Mouse (Mus musculus): ENCODE results near the gene Gpr83. TPM values are rescaled to one million over a fixed set of nuclear protein-coding genes. Genes with fewer than 3 reads are reported as not detected.

The Gpr83 gene
- total and polyA plus RNA-seq, 2 experiments from 2014 or later: 3.8 to 4.6 TPM

DNA sequence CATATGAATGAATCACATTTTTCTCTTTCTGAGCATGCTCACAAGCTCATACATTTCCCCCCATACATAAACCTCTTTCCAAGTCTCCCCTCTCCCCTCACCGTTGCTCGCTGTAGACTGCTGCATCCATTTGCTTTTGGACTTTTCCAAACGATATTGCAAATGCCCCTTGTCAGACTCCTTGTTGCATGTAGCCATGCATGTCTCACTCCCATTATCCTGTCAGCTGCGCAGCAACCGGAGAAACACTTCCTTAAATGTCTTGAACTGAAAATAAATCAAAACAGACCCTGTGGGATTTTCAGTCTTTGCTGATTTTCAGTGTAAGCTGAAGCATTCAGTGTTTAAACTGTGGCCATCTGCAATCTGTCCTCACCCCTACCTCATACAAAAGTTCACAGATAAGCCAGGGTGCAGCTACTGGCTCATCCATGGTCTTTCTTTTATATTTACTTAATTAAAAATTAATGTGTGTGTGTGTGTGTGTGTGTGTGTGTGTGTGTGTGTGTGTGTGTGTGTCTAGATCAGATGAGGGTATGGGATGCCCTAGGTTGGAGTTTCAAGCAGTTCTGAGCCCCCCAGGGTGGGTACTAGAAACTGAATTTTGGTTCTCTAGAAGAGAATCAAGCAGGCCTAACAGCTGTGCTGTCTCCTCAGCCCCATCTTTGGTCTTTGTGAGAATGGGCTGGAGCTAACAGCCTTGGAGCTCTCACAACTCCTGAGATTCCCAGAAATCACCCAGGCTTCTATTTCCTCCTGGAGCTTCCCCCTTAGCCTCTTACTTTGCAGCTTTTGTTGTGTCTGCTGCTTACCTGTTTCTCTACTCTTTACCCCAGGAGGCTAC is 59.0 kb downstream of the Gpr83 start:
- no peak overlapping the region for H3K4me3 ChIP-seq (ENCODE audit: low read depth, low read length)
- no peaks in the 10 kb centered on the region for H3K27me3 ChIP-seq (ENCODE audit: insufficient read depth, low read length)
- H3K9ac ChIP-seq (replicated peaks; ENCODE audit: low read length, poor library complexity, severe bottlenecking): no peak overlapping the region
- H3K9me3 ChIP-seq (ENCODE audit: low read length): no peaks in the 10 kb centered on the region
- H3K27ac ChIP-seq (ENCODE audit: low read depth, low read length): no peak overlapping the region
- TF ChIP-seq CTCF (IDR thresholded peaks at IDR 0.05): no peak
- no peaks in the 10 kb centered on the region for H3K36me3 ChIP-seq (ENCODE audit: insufficient read depth, low read length)
- H3K4me1 ChIP-seq (ENCODE audit: insufficient read depth, low read length): no peaks in the 10 kb centered on the region
- ATAC-seq (ENCODE audit: low FRiP score) (no peak), DNase-seq (ENCODE audit: low spot score) (peak; percentile 15)
- WGBS: 59% methylated on average over 5 of the region's 5 CpGs
- H3K4me2 ChIP-seq (ENCODE audit: low read depth, low read length, poor library complexity, severe bottlenecking): no peak overlapping the region

Other genes with a start within 250 kb of the Gpr83 start
- gene Amotl1, start 215.2 kb upstream of the Gpr83 start, total RNA-seq (2014; rRNA removed): 26.2 and 30.8 TPM in 2 replicates
- gene Amotl1, start 215.2 kb upstream of the Gpr83 start, polyA plus RNA-seq (2015; fragmentation: Nextera tagmentation; extraction: Ambion mirVana): 5.4 and 5.8 TPM in 2 replicates
- gene Piwil4, start 119.5 kb upstream of the Gpr83 start, total RNA-seq (2014; rRNA removed): 0.94 and 1.3 TPM in 2 replicates
- gene Piwil4, start 119.5 kb upstream of the Gpr83 start, polyA plus RNA-seq (2015; fragmentation: Nextera tagmentation; extraction: Ambion mirVana): 0.49 and 0.55 TPM in 2 replicates
- gene Fut4, start 107.8 kb upstream of the Gpr83 start, total RNA-seq (2014; rRNA removed): 3.0 and 3.6 TPM in 2 replicates
- 0.68 and 0.74 TPM in 2 replicates for gene Fut4, start 107.8 kb upstream of the Gpr83 start, polyA plus RNA-seq (2015; fragmentation: Nextera tagmentation; extraction: Ambion mirVana)
- 6.2 TPM in 1 of 2 replicates, not detected in the other for gene 1700012B09Rik, start 89.2 kb upstream of the Gpr83 start, total RNA-seq (2014; rRNA removed)
- 3.9 and 4.4 TPM in 2 replicates for gene 1700012B09Rik, start 89.2 kb upstream of the Gpr83 start, polyA plus RNA-seq (2015; fragmentation: Nextera tagmentation; extraction: Ambion mirVana)
- 6.7 and 19.3 TPM in 2 replicates for gene Mre11a, start 75.6 kb upstream of the Gpr83 start, total RNA-seq (2014; rRNA removed)
- gene Mre11a, start 75.6 kb upstream of the Gpr83 start, polyA plus RNA-seq (2015; fragmentation: Nextera tagmentation; extraction: Ambion mirVana): 5.9 and 7.2 TPM in 2 replicates
- 12.1 and 18.5 TPM in 2 replicates for gene Ankrd49, start 75.4 kb upstream of the Gpr83 start, total RNA-seq (2014; rRNA removed)
- gene Ankrd49, start 75.4 kb upstream of the Gpr83 start, polyA plus RNA-seq (2015; fragmentation: Nextera tagmentation; extraction: Ambion mirVana): 21.6 and 22.1 TPM in 2 replicates
- not detected in 2 replicates for gene Izumo1r, start 43.7 kb downstream of the Gpr83 start, total RNA-seq (2014; rRNA removed)
- not detected in 2 replicates for gene Izumo1r, start 43.7 kb downstream of the Gpr83 start, polyA plus RNA-seq (2015; fragmentation: Nextera tagmentation; extraction: Ambion mirVana)
- gene Panx1, start 185.3 kb downstream of the Gpr83 start, total RNA-seq (2014; rRNA removed): 136 and 143 TPM in 2 replicates
- gene Panx1, start 185.3 kb downstream of the Gpr83 start, polyA plus RNA-seq (2015; fragmentation: Nextera tagmentation; extraction: Ambion mirVana): 154 and 157 TPM in 2 replicates

All from midbrain, postnatal 0 days (tissue).